Mouse (Mus musculus) midbrain, postnatal 0 days (tissue): ENCODE measurements around the gene Stpg4. TPM values are rescaled to one million over a fixed set of nuclear protein-coding genes. Genes with fewer than 3 reads are reported as not detected.

Experiments used
- ATAC-seq: fragments of 200-750 bp; cut with Nextera tagmentation; 2 replicates; pipeline ENCODE4 v1.8.0; 2017; ENCODE audit warnings: moderate number of reproducible peaks, mild to moderate bottlenecking, moderate TSS enrichment, moderate library complexity; ENCODE audit not compliant: low FRiP score
- DNase-seq: peaks from one replicate; pipeline ENCODE4 v3.0.0-alpha.2; 2015; ENCODE audit warnings: low spot score
- H3K27ac ChIP-seq: fragments of 300-500 bp; sonication (generic); 2 replicates; pipeline ENCODE4 v1.5.1; 2014; ENCODE audit warnings: low read depth, mild to moderate bottlenecking, low read length, mixed read lengths
- H3K27me3 ChIP-seq: fragments of 300-500 bp; sonication (generic); 2 replicates; pipeline ENCODE4 v1.6.1; 2014; ENCODE audit warnings: low read length, control low read depth, mixed read lengths; ENCODE audit not compliant: insufficient read depth
- H3K36me3 ChIP-seq: fragments of 300-500 bp; sonication (generic); 2 replicates; pipeline ENCODE4 v1.6.1; 2014; ENCODE audit warnings: low read length, control low read depth, mixed read lengths; ENCODE audit not compliant: insufficient read depth
- H3K4me1 ChIP-seq: fragments of 300-500 bp; sonication (generic); 2 replicates; pipeline ENCODE4 v1.6.1; 2014; ENCODE audit warnings: mild to moderate bottlenecking, control low read depth, antibody characterized with exemption, low read length, mixed read lengths; ENCODE audit not compliant: insufficient read depth
- H3K4me2 ChIP-seq: fragments of 300-500 bp; sonication (generic); 2 replicates; pipeline ENCODE4 v1.6.1; 2014; ENCODE audit warnings: low read depth, mild to moderate bottlenecking, low read length, mixed read lengths; ENCODE audit not compliant: poor library complexity, severe bottlenecking
- H3K4me3 ChIP-seq: fragments of 300-500 bp; sonication (generic); 2 replicates; pipeline ENCODE4 v1.5.1; 2014; ENCODE audit warnings: low read depth, mild to moderate bottlenecking, low read length, moderate library complexity
- H3K9ac ChIP-seq: fragments of 300-500 bp; sonication (generic); replicated peaks from 2 replicates; pipeline ENCODE4 v1.6.1; 2014; ENCODE audit warnings: mild to moderate bottlenecking, low read length, moderate library complexity, mixed read lengths; ENCODE audit not compliant: poor library complexity, severe bottlenecking
- H3K9me3 ChIP-seq: fragments of 300-500 bp; sonication (generic); 2 replicates; pipeline ENCODE4 v1.6.1; 2016; ENCODE audit warnings: low read length, control low read depth
- CTCF ChIP-seq: IDR thresholded peaks from 2 replicates; pipeline ENCODE4 v1.5.1; 2016; ENCODE audit warnings: antibody characterized with exemption, mild to moderate bottlenecking
- WGBS: fragments of 180-500 bp; shearing (Covaris S2); extraction: QIAGEN DNeasy Blood & Tissue Kit; methylation state at CpG from one replicate; pipeline ENCODE4 v1.1.7; 2014; 5-methylcytosine and 5-hydroxymethylcytosine counted together
- polyA plus RNA-seq: library from polyadenylated mRNA; unstranded; fragments of >200 nt; fragmentation: Nextera tagmentation; extraction: Ambion mirVana; gene quantifications from 2 replicates; pipeline ENCODE4 v1.2.1, GENCODE M21; 2015
- total RNA-seq: library from RNA; depleted of rRNA; stranded (reverse); fragments of >200 nt; gene quantifications from 2 replicates; pipeline ENCODE4 v1.2.3, GENCODE M21; 2014

Gene Stpg4
- total and polyA plus RNA-seq, 2 experiments from 2014 or later, result 0.28 TPM; not detected in 1

DNA sequence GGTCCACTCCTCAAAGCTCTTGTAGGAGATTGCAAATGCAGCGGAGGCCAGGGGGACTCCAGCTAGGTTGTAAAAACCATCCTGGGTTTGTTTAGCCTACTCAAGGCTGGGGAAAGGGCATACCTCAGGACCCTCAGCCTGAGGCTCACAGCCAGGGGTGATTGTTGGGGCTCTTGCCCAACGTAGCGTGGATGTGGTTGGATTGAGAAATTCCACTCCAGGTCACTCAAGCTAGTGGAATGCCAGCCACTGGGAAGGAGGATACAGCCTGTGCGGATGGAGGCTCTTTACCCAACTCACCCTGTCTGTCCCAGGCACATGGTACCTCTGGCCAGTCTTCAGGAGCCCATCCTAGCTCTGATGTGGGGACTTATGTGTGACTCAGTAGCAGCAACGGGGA lies 71.3 kb downstream of the Stpg4 start:
- H3K36me3 ChIP-seq, result no peaks in the 10 kb centered on the region
- no peak for DNase-seq

DNA sequence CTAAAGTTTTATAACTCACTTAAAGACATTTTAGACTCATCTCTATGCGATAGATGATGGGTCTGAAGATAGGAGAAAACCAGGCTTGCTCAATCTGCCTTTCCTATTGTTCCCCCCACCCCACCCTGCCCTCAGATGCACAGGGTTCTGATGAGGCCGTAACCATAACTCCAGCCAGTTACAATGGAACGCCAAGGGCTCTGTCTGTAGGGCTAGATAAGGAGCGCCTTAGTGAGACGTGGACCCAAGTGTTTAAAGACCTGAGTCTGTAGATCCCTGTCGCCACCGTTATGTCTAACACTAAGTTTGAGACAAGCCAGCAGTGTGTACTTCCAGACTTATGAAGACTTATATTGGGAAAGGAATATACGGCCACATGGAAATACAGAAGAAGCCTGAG lies 72.1 kb downstream of the Stpg4 start:
- TF ChIP-seq CTCF, result no peak
- Histone ChIP-seq H3K4me1 (peaks cover 11% of the 10 kb centered on the region; the same call in 1 of the 2 replicates), H3K36me3 (no peaks in the 10 kb centered on the region), H3K27me3 (no peaks in the 10 kb centered on the region), H3K4me2 (no peak overlapping the region), H3K4me3 (no peak overlapping the region), H3K9ac (no peak overlapping the region), H3K27ac (no peak overlapping the region), H3K9me3 (no peaks in the 10 kb centered on the region)
- ATAC-seq, result no peak
- DNase-seq, result no peak
- WGBS, result 90% methylated on average over 8 of the region's 8 CpGs

More for the DNA sequence above, 71.3 kb downstream of the Stpg4 start:
- TF ChIP-seq CTCF, result no peak
- H3K4me2 ChIP-seq, result no peak overlapping the region
- H3K4me1 ChIP-seq, result peaks cover 7% of the 10 kb centered on the region; the same call in 1 of the 2 replicates
- H3K4me3 ChIP-seq, result no peak overlapping the region
- no peak for ATAC-seq
- WGBS, result 88% methylated on average over 5 of the region's 5 CpGs
- H3K9me3 ChIP-seq, result no peaks in the 10 kb centered on the region
- no peaks in the 10 kb centered on the region for H3K27me3 ChIP-seq
- no peak overlapping the region for H3K9ac ChIP-seq
- no peak overlapping the region for H3K27ac ChIP-seq

DNA sequence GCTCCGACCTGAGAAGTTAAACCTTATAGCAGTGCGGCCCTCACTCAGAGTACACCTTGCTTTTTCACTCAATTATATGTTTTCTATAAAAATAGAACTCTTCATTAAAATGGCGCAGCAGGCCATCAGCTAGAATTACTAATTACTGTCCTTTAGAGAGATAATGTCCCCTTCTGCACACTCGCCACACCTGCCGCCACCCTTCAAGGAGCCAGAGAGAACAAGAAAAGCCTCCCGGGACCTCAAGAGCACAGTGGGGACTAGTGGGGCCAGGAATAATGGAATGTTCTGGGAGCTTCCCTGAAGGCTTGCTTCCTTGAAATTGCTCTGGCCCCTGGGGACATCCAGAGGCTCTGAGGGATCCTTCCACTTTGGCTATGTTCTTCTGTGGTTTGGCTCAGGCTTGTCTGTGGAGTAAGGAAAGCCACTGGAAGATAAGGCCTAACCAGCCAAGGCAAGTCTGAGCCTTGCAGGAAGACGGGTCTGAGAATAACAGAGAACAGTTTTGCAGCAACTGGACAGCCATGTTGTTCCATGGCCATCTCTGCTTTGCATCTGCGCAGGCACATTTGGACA lies 73.7 kb downstream of the Stpg4 start:
- Histone ChIP-seq H3K4me1 (peaks cover 11% of the 10 kb centered on the region; the same call in 1 of the 2 replicates), H3K9me3 (no peaks in the 10 kb centered on the region), H3K36me3 (no peaks in the 10 kb centered on the region), H3K9ac (no peak overlapping the region), H3K4me3 (no peak overlapping the region), H3K4me2 (no peak overlapping the region), H3K27me3 (no peaks in the 10 kb centered on the region), H3K27ac (no peak overlapping the region)
- no peak for ATAC-seq
- WGBS, result 88% methylated on average over 8 of the region's 8 CpGs
- TF ChIP-seq CTCF, result no peak
- DNase-seq, result no peak

DNA sequence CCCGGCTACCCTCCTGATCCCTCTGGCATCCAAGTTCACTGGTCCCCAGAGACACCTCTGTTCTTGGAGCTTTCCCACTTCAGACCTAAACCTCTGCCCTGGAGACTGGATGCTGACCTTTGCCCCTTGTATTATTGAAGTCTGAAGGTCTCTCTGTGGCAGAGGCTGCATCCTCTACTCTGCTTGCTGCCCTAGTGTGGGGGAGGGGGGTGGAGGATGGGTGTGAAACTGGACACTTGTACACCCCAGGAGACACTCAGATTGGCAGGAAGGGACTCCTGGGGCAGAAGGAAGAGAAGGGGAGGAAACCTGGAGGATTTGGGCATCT lies 74.7 kb downstream of the Stpg4 start:
- no peak overlapping the region for H3K4me3 ChIP-seq
- no peak for TF ChIP-seq CTCF
- ATAC-seq (no peak), DNase-seq (no peak)
- no peaks in the 10 kb centered on the region for H3K27me3 ChIP-seq
- no peaks in the 10 kb centered on the region for H3K36me3 ChIP-seq
- H3K9me3 ChIP-seq, result no peaks in the 10 kb centered on the region
- no peak overlapping the region for H3K9ac ChIP-seq
- 20% methylated on average over 1 of the region's 1 CpGs for WGBS
- H3K27ac ChIP-seq, result no peak overlapping the region
- peaks cover 11% of the 10 kb centered on the region; the same call in 1 of the 2 replicates for H3K4me1 ChIP-seq
- no peak overlapping the region for H3K4me2 ChIP-seq

DNA sequence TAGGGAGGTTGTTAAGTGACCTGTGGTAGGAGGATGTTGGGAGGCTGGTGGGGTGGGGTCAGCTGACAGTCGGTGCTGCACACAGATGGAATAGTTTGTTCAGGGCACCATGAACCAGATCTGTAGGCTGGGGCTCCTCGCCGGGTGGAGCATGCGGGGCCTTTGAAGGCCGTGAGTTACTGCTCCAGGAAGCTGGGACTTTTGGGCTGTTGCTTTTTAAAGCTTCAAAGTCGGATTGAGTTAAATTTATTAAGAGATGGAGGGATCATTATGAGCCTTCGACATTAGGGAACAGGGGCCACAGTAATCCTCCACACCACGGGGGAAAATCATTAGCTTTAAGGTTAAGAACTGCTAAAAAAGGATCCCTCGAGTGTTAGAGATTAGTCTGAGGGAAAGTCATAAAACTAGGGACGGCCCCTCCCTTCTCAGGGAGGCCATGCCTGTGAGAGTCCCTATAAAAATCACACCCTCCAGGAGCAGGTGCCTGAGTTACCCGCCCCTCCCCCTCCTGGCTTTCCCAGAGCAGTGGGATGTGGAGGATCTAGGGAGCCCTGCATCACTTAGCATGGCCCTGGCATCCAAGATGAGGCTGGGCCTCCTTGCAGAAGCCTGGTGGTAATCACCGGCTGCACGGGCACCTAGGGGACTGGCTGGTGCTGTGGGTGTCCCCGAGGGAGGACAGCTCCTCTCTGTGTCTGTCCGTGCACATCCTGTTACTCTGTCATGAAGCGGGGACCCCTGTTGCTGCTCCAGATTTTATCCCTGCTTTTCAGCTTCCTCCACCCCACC lies 75.2 kb downstream of the Stpg4 start:
- no peak for ATAC-seq
- no peak overlapping the region for H3K9ac ChIP-seq
- H3K9me3 ChIP-seq, result no peaks in the 10 kb centered on the region
- no peak overlapping the region for H3K27ac ChIP-seq
- peaks cover 11% of the 10 kb centered on the region; the same call in 1 of the 2 replicates for H3K4me1 ChIP-seq
- no peaks in the 10 kb centered on the region for H3K36me3 ChIP-seq
- WGBS, result 35% methylated on average over 16 of the region's 16 CpGs
- H3K27me3 ChIP-seq, result no peaks in the 10 kb centered on the region
- no peak overlapping the region for H3K4me3 ChIP-seq
- DNase-seq, result no peak
- TF ChIP-seq CTCF, result no peak
- no peak overlapping the region for H3K4me2 ChIP-seq
